Mouse (Mus musculus) embryonic fibroblast, embryonic 13.5 days (primary cell): Measurements from ENCODE around the gene Fezf2. TPM values are rescaled to one million over a fixed set of nuclear protein-coding genes. Genes with fewer than 3 reads are reported as not detected.
A peak's percentile ranks its signal among the peaks of the same experiment; 100 is the strongest.

Source experiments
- H3K27ac ChIP-seq: 2 replicates; pipeline ENCODE4 v1.5.1; 2012; ENCODE audit warnings: low read length, control low read depth, inconsistent platforms; ENCODE audit not compliant: insufficient read depth
- H3K4me1 ChIP-seq: 2 replicates; pipeline ENCODE4 v1.6.1; 2011; ENCODE audit warnings: low read length; ENCODE audit not compliant: control insufficient read depth, insufficient read depth
- H3K4me3 ChIP-seq: 2 replicates; pipeline ENCODE4 v1.5.1; 2011; ENCODE audit warnings: mild to moderate bottlenecking, control low read depth, low read length; ENCODE audit not compliant: insufficient read depth
- CTCF ChIP-seq: IDR thresholded peaks from 2 replicates; pipeline ENCODE4 v1.5.1; 2011; ENCODE audit warnings: mild to moderate bottlenecking, control low read depth, low read length, moderate library complexity, borderline replicate concordance; ENCODE audit not compliant: insufficient read depth
- POLR2A ChIP-seq: IDR thresholded peaks from 2 replicates; pipeline ENCODE4 v1.6.1; 2011; ENCODE audit warnings: low read depth, mild to moderate bottlenecking, control low read depth, low read length, moderate library complexity
- polyA plus RNA-seq: library from polyadenylated mRNA; stranded (reverse); fragments of >200 nt; gene quantifications from 2 replicates; pipeline ENCODE4 v1.2.4, GENCODE M21; 2011; ENCODE audit warnings: low read depth; ENCODE audit not compliant: missing spikeins, insufficient read length

Gene Fezf2
- polyA plus RNA-seq, 1 experiment = not detected

GRCm38 (mm10) chr14:12375451-12375850, 27.5 kb upstream of the Fezf2 start:
- TF ChIP-seq CTCF = no peak
- no peak for TF ChIP-seq POLR2A
- no peak overlapping the region for H3K4me3 ChIP-seq
- no peak overlapping the region for H3K27ac ChIP-seq
- no peaks in the 10 kb centered on the region for H3K4me1 ChIP-seq

GRCm38 (mm10) chr14:12350271-12350916, 2.4 kb upstream of the Fezf2 start:
- Histone ChIP-seq H3K27ac (no peak overlapping the region), H3K4me3 (no peak overlapping the region), H3K4me1 (no peaks in the 10 kb centered on the region)
- TF ChIP-seq POLR2A (no peak), CTCF (no peak)

GRCm38 (mm10) chr14:12349334-12350090, 1.5 kb upstream of the Fezf2 start:
- Histone ChIP-seq H3K4me1 (no peaks in the 10 kb centered on the region), H3K4me3 (no peak overlapping the region), H3K27ac (no peak overlapping the region)
- no peak for TF ChIP-seq CTCF
- TF ChIP-seq POLR2A = no peak

- TF ChIP-seq CTCF (no peak), POLR2A (no peak)
- no peak overlapping the region for H3K27ac ChIP-seq
- H3K4me1 ChIP-seq = no peaks in the 10 kb centered on the region
- H3K4me3 ChIP-seq = peak overlapping the region; percentile 24; the same call in 1 of the 2 replicates
Measured at GRCm38 (mm10) chr14:12346865-12347600, 956 bp downstream of the Fezf2 start.

- no peaks in the 10 kb centered on the region for H3K4me1 ChIP-seq
- TF ChIP-seq POLR2A (no peak), CTCF (no peak)
- peak overlapping the region; percentile 24; the same call in 1 of the 2 replicates for H3K4me3 ChIP-seq
- H3K27ac ChIP-seq = no peak overlapping the region
Measured at GRCm38 (mm10) chr14:12346011-12346864, 1.8 kb downstream of the Fezf2 start.

GRCm38 (mm10) chr14:12345241-12345921, 2.6 kb downstream of the Fezf2 start:
- TF ChIP-seq POLR2A (no peak), CTCF (no peak)
- H3K27ac ChIP-seq = no peak overlapping the region
- H3K4me3 ChIP-seq = no peak overlapping the region
- no peaks in the 10 kb centered on the region for H3K4me1 ChIP-seq

GRCm38 (mm10) chr14:12344746-12345240, 3.2 kb downstream of the Fezf2 start:
- no peaks in the 10 kb centered on the region for H3K4me1 ChIP-seq
- TF ChIP-seq POLR2A = no peak
- no peak for TF ChIP-seq CTCF
- no peak overlapping the region for H3K27ac ChIP-seq
- H3K4me3 ChIP-seq = no peak overlapping the region

- Histone ChIP-seq H3K4me3 (no peak overlapping the region), H3K27ac (no peak overlapping the region), H3K4me1 (no peaks in the 10 kb centered on the region)
- no peak for TF ChIP-seq CTCF
- TF ChIP-seq POLR2A = no peak
Measured at GRCm38 (mm10) chr14:12344061-12344745, 3.8 kb downstream of the Fezf2 start.

GRCm38 (mm10) chr14:12343451-12343941, 4.5 kb downstream of the Fezf2 start:
- H3K4me3 ChIP-seq = no peak overlapping the region
- H3K27ac ChIP-seq = no peak overlapping the region
- H3K4me1 ChIP-seq = no peaks in the 10 kb centered on the region
- TF ChIP-seq CTCF (no peak), POLR2A (no peak)
